Mouse (Mus musculus) midbrain, embryonic 14.5 days (tissue): ENCODE measurements around the gene Stc2. TPM values are rescaled to one million over a fixed set of nuclear protein-coding genes. Genes with fewer than 3 reads are reported as not detected.

Source experiments
- ATAC-seq: fragments of 200-750 bp; cut with Nextera tagmentation; 2 replicates; pipeline ENCODE4 v1.8.0; 2017; ENCODE audit warnings: moderate number of reproducible peaks, moderate library complexity; ENCODE audit not compliant: low FRiP score, low TSS enrichment
- DNase-seq: peaks from one replicate; pipeline ENCODE4 v3.0.0-alpha.2; 2015
- H3K27ac ChIP-seq: fragments of 300-500 bp; sonication (generic); replicated peaks from 2 replicates; pipeline ENCODE4 v1.5.1; 2014; ENCODE audit warnings: mild to moderate bottlenecking, low read depth, low read length, moderate library complexity
- H3K27me3 ChIP-seq: fragments of 300-500 bp; sonication (generic); 2 replicates; pipeline ENCODE4 v1.6.1; 2014; ENCODE audit warnings: low read length, control low read depth, mixed read lengths; ENCODE audit not compliant: control insufficient read depth, insufficient read depth
- H3K36me3 ChIP-seq: fragments of 300-500 bp; sonication (generic); 2 replicates; pipeline ENCODE4 v1.6.1; 2014; ENCODE audit warnings: low read length, control low read depth; ENCODE audit not compliant: control insufficient read depth, insufficient read depth
- H3K4me1 ChIP-seq: fragments of 300-500 bp; sonication (generic); 2 replicates; pipeline ENCODE4 v1.6.1; 2014; ENCODE audit warnings: mild to moderate bottlenecking, antibody characterized with exemption, low read length, control low read depth; ENCODE audit not compliant: control insufficient read depth, insufficient read depth
- H3K4me2 ChIP-seq: fragments of 300-500 bp; sonication (generic); 2 replicates; pipeline ENCODE4 v1.6.1; 2014; ENCODE audit warnings: mild to moderate bottlenecking, low read length, moderate library complexity
- H3K4me3 ChIP-seq: fragments of 300-500 bp; sonication (generic); replicated peaks from 2 replicates; pipeline ENCODE4 v1.5.1; 2014; ENCODE audit warnings: low read depth, low read length
- H3K9ac ChIP-seq: fragments of 300-500 bp; sonication (generic); replicated peaks from 2 replicates; pipeline ENCODE4 v1.6.1; 2014; ENCODE audit warnings: mild to moderate bottlenecking, low read length, moderate library complexity
- H3K9me3 ChIP-seq: fragments of 300-500 bp; sonication (generic); 2 replicates; pipeline ENCODE4 v1.6.1; 2016; ENCODE audit warnings: low read length, control low read depth, mixed read lengths; ENCODE audit not compliant: control insufficient read depth
- WGBS: fragments of 180-500 bp; shearing (Covaris S2); extraction: QIAGEN DNeasy Blood & Tissue Kit; methylation state at CpG from one replicate; pipeline ENCODE4 v1.1.7; 2014; 5-methylcytosine and 5-hydroxymethylcytosine counted together
- polyA plus RNA-seq: library from polyadenylated mRNA; unstranded; fragments of >200 nt; fragmentation: Nextera tagmentation; extraction: Ambion mirVana; gene quantifications from 2 replicates; pipeline ENCODE4 v1.2.1, GENCODE M21; 2014

Stc2 gene
- polyA plus RNA-seq, 1 experiment from 2014 or later: 0.97 TPM

GRCm38 (mm10) chr11:31359283-31359902 lies 10.5 kb downstream of the Stc2 start:
- Histone ChIP-seq H3K9me3 (no peaks in the 10 kb centered on the region), H3K27ac (no peak overlapping the region), H3K4me1 (no peaks in the 10 kb centered on the region), H3K9ac (no peak overlapping the region), H3K4me3 (no peak overlapping the region), H3K36me3 (no peaks in the 10 kb centered on the region), H3K4me2 (no peak overlapping the region), H3K27me3 (no peaks in the 10 kb centered on the region)
- ATAC-seq (no peak), DNase-seq (no peak)
- 80% methylated on average over 6 of the region's 6 CpGs for WGBS

GRCm38 (mm10) chr11:31358453-31358852 lies 11.4 kb downstream of the Stc2 start:
- Histone ChIP-seq H3K27me3 (no peaks in the 10 kb centered on the region), H3K27ac (no peak overlapping the region), H3K4me2 (no peak overlapping the region), H3K36me3 (no peaks in the 10 kb centered on the region), H3K9me3 (no peaks in the 10 kb centered on the region), H3K4me3 (no peak overlapping the region), H3K4me1 (no peaks in the 10 kb centered on the region), H3K9ac (no peak overlapping the region)
- WGBS: 88% methylated on average over 5 of the region's 5 CpGs
- DNase-seq (no peak), ATAC-seq (no peak)

GRCm38 (mm10) chr11:31356866-31357265 lies 13.0 kb downstream of the Stc2 start:
- no peak for DNase-seq
- no peak for ATAC-seq
- H3K4me1 ChIP-seq: no peaks in the 10 kb centered on the region

GRCm38 (mm10) chr11:31355737-31356136 lies 14.1 kb downstream of the Stc2 start:
- Histone ChIP-seq H3K27ac (no peak overlapping the region), H3K4me2 (no peak overlapping the region), H3K36me3 (no peaks in the 10 kb centered on the region), H3K27me3 (no peaks in the 10 kb centered on the region), H3K4me1 (no peaks in the 10 kb centered on the region), H3K9ac (no peak overlapping the region), H3K9me3 (no peaks in the 10 kb centered on the region), H3K4me3 (no peak overlapping the region)
- WGBS: 98% methylated on average over 1 of the region's 1 CpGs
- no peak for ATAC-seq
- DNase-seq: no peak

More at GRCm38 (mm10) chr11:31356866-31357265, 13.0 kb downstream of the Stc2 start:
- H3K4me2 ChIP-seq: no peak overlapping the region
- H3K27me3 ChIP-seq: no peaks in the 10 kb centered on the region
- no peak overlapping the region for H3K4me3 ChIP-seq
- H3K27ac ChIP-seq: no peak overlapping the region
- H3K36me3 ChIP-seq: no peaks in the 10 kb centered on the region
- no peaks in the 10 kb centered on the region for H3K9me3 ChIP-seq
- H3K9ac ChIP-seq: no peak overlapping the region

GRCm38 (mm10) chr11:31354514-31354913 lies 15.4 kb downstream of the Stc2 start:
- H3K9me3 ChIP-seq: no peaks in the 10 kb centered on the region
- H3K4me3 ChIP-seq: no peak overlapping the region
- no peak overlapping the region for H3K4me2 ChIP-seq
- DNase-seq (no peak), ATAC-seq (no peak)
- no peak overlapping the region for H3K27ac ChIP-seq
- no peaks in the 10 kb centered on the region for H3K4me1 ChIP-seq
- H3K27me3 ChIP-seq: no peaks in the 10 kb centered on the region
- H3K9ac ChIP-seq: no peak overlapping the region
- WGBS: 85% methylated on average over 1 of the region's 1 CpGs
- H3K36me3 ChIP-seq: no peaks in the 10 kb centered on the region

Other genes starting within 250 kb of the Stc2 start
- not detected in 2 replicates for gene Gm17332, start 187.6 kb downstream of the Stc2 start, polyA plus RNA-seq